Comparison of ENCODE assay signal across 9 mouse cellular contexts in the genomic region with DNA sequence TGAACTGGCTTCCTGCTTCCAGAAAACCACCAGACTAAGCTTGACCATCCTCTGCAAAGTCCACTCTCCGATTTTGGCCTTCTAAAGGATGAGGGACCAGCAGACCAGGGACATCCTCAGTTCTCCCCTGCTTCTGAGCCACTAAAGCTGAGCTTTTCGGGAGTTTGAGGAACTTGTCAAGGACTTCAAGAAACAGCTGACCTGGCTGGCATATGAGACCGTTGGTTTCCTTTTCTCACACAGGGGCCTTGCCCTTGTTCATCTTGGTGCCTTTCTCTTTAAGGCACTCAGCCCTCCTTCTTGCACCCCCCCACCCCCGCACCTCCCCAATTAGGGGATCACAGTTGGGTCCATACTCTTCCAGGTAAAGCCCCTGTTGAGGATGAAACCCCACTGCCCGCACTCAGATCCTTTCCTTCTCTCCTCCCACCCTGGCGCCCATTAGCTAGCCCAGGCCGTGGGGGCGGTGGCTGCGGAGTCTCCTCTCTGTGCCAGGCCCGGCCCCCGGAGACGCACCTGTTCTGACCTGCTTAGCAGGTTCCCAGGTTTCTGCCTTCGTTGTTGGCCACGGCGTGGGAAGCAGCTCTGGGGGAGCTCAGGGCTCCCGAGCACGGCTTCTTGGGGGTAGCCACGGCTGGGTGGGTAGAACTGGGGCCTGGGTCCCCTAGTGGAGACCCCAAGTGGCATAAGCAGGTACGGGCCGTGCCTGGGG. TPM values are rescaled to one million over a fixed set of nuclear protein-coding genes. Genes with fewer than 3 reads are reported as not detected.
DNase-seq lines count a peak whose midpoint lies in the region; ATAC-seq lines count a peak whose summit lies in the region.
"Had no signal": no experiment of that assay in that cellular context is flagged by ENCODE, and none has a peak within 500 bp of the region (broad histone marks: within the 10 kb centered on the region; RNA-seq: fewer than 3 reads in every experiment).

A gene (plus strand): TSS at position 255 of the 712 bp plus-strand sequence.

- H3K27ac ChIP-seq in heart, embryonic 13.5 days (replicated peaks), result no peak within 1 kb of the TSS
- H3K27ac ChIP-seq in lung, embryonic 15.5 days, result peak within 1 kb of the TSS; percentile 58
- H3K27ac ChIP-seq: heart, embryonic 10.5 days had no signal

- H3K9me3 ChIP-seq in heart, embryonic 13.5 days, result no peaks in the 10 kb centered on the region
- no peaks in the 10 kb centered on the region for H3K9me3 ChIP-seq in lung, embryonic 15.5 days
- H3K9me3 ChIP-seq: heart, embryonic 10.5 days had no signal

- H3K36me3 ChIP-seq in heart, embryonic 13.5 days, result no peaks in the 10 kb centered on the region
- no peaks in the 10 kb centered on the region for H3K36me3 ChIP-seq in lung, embryonic 15.5 days
- H3K36me3 ChIP-seq: heart, embryonic 10.5 days had no signal

- no peak within 1 kb of the TSS for H3K4me3 ChIP-seq in heart, embryonic 13.5 days
- H3K4me3 ChIP-seq in lung, embryonic 15.5 days, result peak within 1 kb of the TSS; percentile 18
- H3K4me3 ChIP-seq: heart, embryonic 10.5 days had no signal

- no peak within 1 kb of the TSS for H3K4me2 ChIP-seq in heart, embryonic 13.5 days
- H3K4me2 ChIP-seq in lung, embryonic 15.5 days, result peak within 1 kb of the TSS; percentile 41

- DNase-seq in heart, postnatal 10 days, result no peak
- peak; percentile 43 for DNase-seq in kidney, adult 9 months
- DNase-seq in urinary bladder, adult 18-20 months (ENCODE audit: low spot score in 2 of 2), result peak; percentile 71 to 73
- no peak for DNase-seq in spleen, postnatal 4 days (ENCODE audit: low spot score in 2 of 2)
- DNase-seq in left cerebral cortex, adult 18-20 months (ENCODE audit: low spot score in 2 of 2), result no peak

- ATAC-seq in heart, embryonic 13.5 days (ENCODE audit: extremely low read depth, insufficient number of reproducible peaks, low FRiP score, low TSS enrichment), result no peak
- ATAC-seq in lung, embryonic 15.5 days (ENCODE audit: borderline replicate concordance, extremely low read depth, low FRiP score, low TSS enrichment), result peak; percentile 69
- ATAC-seq in inflammation-experienced regulatory T-cells, adult 6 months, result no peak

- H3K4me1 ChIP-seq in heart, embryonic 13.5 days, result peaks cover 8% of the 10 kb centered on the region
- 0 out of 2 replicates have a peak, but pooled peaks cover 17% of the 10 kb centered on the region for H3K4me1 ChIP-seq in lung, embryonic 15.5 days

- 37% methylated on average over 20 of the region's 20 CpGs for WGBS in heart, embryonic 13.5 days
- 26% methylated on average over 20 of the region's 20 CpGs for WGBS in lung, embryonic 15.5 days

- peaks cover 35% of the 10 kb centered on the region; the same call in 1 of the 2 replicates for H3K27me3 ChIP-seq in heart, embryonic 13.5 days (replicated peaks)
- no peaks in the 10 kb centered on the region for H3K27me3 ChIP-seq in lung, embryonic 15.5 days

- H3K9ac ChIP-seq in heart, embryonic 13.5 days, result 0 out of 2 replicates have a peak within 1 kb of the TSS, but pooled peaks have one; percentile 12
- H3K9ac ChIP-seq in lung, embryonic 15.5 days, result no peak within 1 kb of the TSS

- intact Hi-C loops in heart, postnatal 10 days (cut with DNase I), result no loop called here

RNA-seq across cellular contexts. Expression of the gene that starts here (rescaled TPM):
- 0.23 and 0.27 TPM in 2 replicates for polyA plus RNA-seq in heart, embryonic 13.5 days (2015; fragmentation: Nextera tagmentation; extraction: Ambion mirVana)
- total RNA-seq in heart, postnatal 10 days (2021), result under 1 TPM in 1 of 2 experiments, not detected in 1; 0.22 TPM
- 5.1 and 7.3 TPM in 2 replicates for polyA plus RNA-seq in lung, embryonic 15.5 days (2015; fragmentation: Nextera tagmentation; extraction: Ambion mirVana)
- 1 to 10 TPM; 3.6 to 4.7 TPM for total RNA-seq in left cerebral cortex, adult 18-20 months (2021)
- under 1 TPM in 2 of 3 experiments, not detected in 1; 0.09 to 0.25 TPM for polyA plus RNA-seq in inflammation-experienced regulatory T-cells, adult 6 months (2017; shearing (Covaris generic))

Comparison
In these comparisons a context has a peak if more than half of its experiments do, and no peak if none do; other contexts are left out.
1. DNase-seq: peak in kidney, adult 9 months (single experiment) and urinary bladder, adult 18-20 months (2 of 2); none in heart, postnatal 10 days (0 of 2), spleen, postnatal 4 days (0 of 2) and left cerebral cortex, adult 18-20 months (0 of 2).